ENCODE assay signal across 14 mouse cellular contexts in genomic region chr1:164260171-164261028, GRCm38 (mm10). TPM values are rescaled to one million over a fixed set of nuclear protein-coding genes. Genes with fewer than 3 reads are reported as not detected.
DNase-seq lines count a peak whose midpoint lies in the region; ATAC-seq and TF ChIP-seq lines count a peak whose summit lies in the region.
"Had no signal": no experiment of that assay in that cellular context is flagged by ENCODE, and none has a peak within 500 bp of the region (broad histone marks: within the 10 kb centered on the region; RNA-seq: fewer than 3 reads in every experiment).

No protein-coding gene starts in this region.

- ATAC-seq in intestine, embryonic 14.5 days (replicated peaks; ENCODE audit: low FRiP score, low TSS enrichment, low read depth), result peak; percentile 64
- peak; percentile 60 for ATAC-seq in stomach, embryonic 15.5 days (ENCODE audit: insufficient read depth, low FRiP score, low read depth)

- TF ChIP-seq CTCF in layer of hippocampus, adult 2 months (conservative IDR thresholded peaks at IDR 0.05), result no peak

- H3K27ac ChIP-seq in layer of hippocampus, adult 2 months, result peak overlapping the region; percentile 56; the same call in 1 of the 2 replicates
- no peak overlapping the region for H3K27ac ChIP-seq in intestine, embryonic 14.5 days (ENCODE audit: low read depth)
- peak overlapping the region; percentile 37; the same call in 1 of the 2 replicates for H3K27ac ChIP-seq in stomach, embryonic 15.5 days
- H3K27ac ChIP-seq: hindbrain, embryonic 15.5 days; midbrain, embryonic 12.5 days had no signal

- H3K4me2 ChIP-seq in intestine, embryonic 14.5 days (ENCODE audit: low read length), result no peak overlapping the region
- no peak overlapping the region for H3K4me2 ChIP-seq in stomach, embryonic 15.5 days
- H3K4me2 ChIP-seq: heart, embryonic 12.5 days; hindbrain, embryonic 15.5 days; midbrain, embryonic 12.5 days had no signal

- H3K9me3 ChIP-seq in intestine, embryonic 14.5 days (ENCODE audit: control insufficient read depth, low read length), result no peaks in the 10 kb centered on the region
- no peaks in the 10 kb centered on the region for H3K9me3 ChIP-seq in stomach, embryonic 15.5 days
- H3K9me3 ChIP-seq: G1E; heart, embryonic 12.5 days; hindbrain, embryonic 15.5 days; midbrain, embryonic 12.5 days had no signal

- no peaks in the 10 kb centered on the region for H3K27me3 ChIP-seq in intestine, embryonic 14.5 days (replicated peaks; ENCODE audit: control insufficient read depth, insufficient read depth, low read length)
- no peaks in the 10 kb centered on the region for H3K27me3 ChIP-seq in stomach, embryonic 15.5 days (replicated peaks)
- H3K27me3 ChIP-seq: heart, embryonic 12.5 days; hindbrain, embryonic 15.5 days; midbrain, embryonic 12.5 days had no signal

- WGBS in intestine, embryonic 14.5 days, result 74% methylated on average over 16 of the region's 16 CpGs
- 32% methylated on average over 16 of the region's 16 CpGs for WGBS in large intestine, adult 2 months
- WGBS in stomach, embryonic 15.5 days, result 73% methylated on average over 16 of the region's 16 CpGs

- H3K36me3 ChIP-seq in intestine, embryonic 14.5 days (ENCODE audit: control insufficient read depth, insufficient read depth, low read length), result peaks cover 37% of the 10 kb centered on the region
- peaks cover 17% of the 10 kb centered on the region for H3K36me3 ChIP-seq in stomach, embryonic 15.5 days

- no peak overlapping the region for H3K9ac ChIP-seq in intestine, embryonic 14.5 days (ENCODE audit: low read length)
- H3K9ac ChIP-seq in stomach, embryonic 15.5 days, result no peak overlapping the region
- H3K9ac ChIP-seq: heart, embryonic 12.5 days; hindbrain, embryonic 15.5 days; midbrain, embryonic 12.5 days had no signal

- H3K4me1 ChIP-seq in intestine, embryonic 14.5 days (replicated peaks; ENCODE audit: control insufficient read depth, insufficient read depth, low read length), result no peaks in the 10 kb centered on the region
- no peaks in the 10 kb centered on the region for H3K4me1 ChIP-seq in stomach, embryonic 15.5 days
- H3K4me1 ChIP-seq: hindbrain, embryonic 15.5 days; midbrain, embryonic 12.5 days had no signal

- no peak for DNase-seq in layer of hippocampus, adult 2 months (ENCODE audit: low spot score in 2 of 2)
- DNase-seq in layer of hippocampus, adult 8-10 months (ENCODE audit: low spot score in 2 of 2), result no peak
- DNase-seq in intestine, embryonic 14.5 days (ENCODE audit: low spot score), result no peak
- DNase-seq in large intestine, adult 2 months (ENCODE audit: low read depth, low spot score), result peak; percentile 31
- no peak for DNase-seq in cerebellum, postnatal 36 days
- DNase-seq in T-cell, adult 2 months (ENCODE audit: low spot score), result no peak
- DNase-seq: cerebellum, postnatal 10 days; right cerebral cortex, postnatal 25 days had no signal

- H3K4me3 ChIP-seq in layer of hippocampus, adult 2 months, result no peak overlapping the region
- no peak overlapping the region for H3K4me3 ChIP-seq in intestine, embryonic 14.5 days (ENCODE audit: low read depth, low read length)
- H3K4me3 ChIP-seq in stomach, embryonic 15.5 days (replicated peaks), result no peak overlapping the region
- H3K4me3 ChIP-seq: erythroblast, embryonic 14.5 days; heart, embryonic 12.5 days; hindbrain, embryonic 15.5 days; midbrain, embryonic 12.5 days had no signal

RNA-seq across cellular contexts. Expression of gene Slc19a2, which starts 11.6 kb away (rescaled TPM):
- 10 to 100 TPM; 10.1 to 15.3 TPM for total RNA-seq in layer of hippocampus, adult 2 months (2021)
- 10 to 100 TPM; 13.8 to 16.1 (median 14.2) TPM for total RNA-seq in layer of hippocampus, adult 8-10 months (2022)
- polyA plus RNA-seq in intestine, embryonic 14.5 days (2014; fragmentation: Nextera tagmentation; extraction: Ambion mirVana), result 14.2 and 16.5 TPM in 2 replicates
- polyA plus RNA-seq in large intestine, adult 2 months (2012; rRNA removed), result 6.0 and 7.2 TPM in 2 replicates
- polyA plus RNA-seq in stomach, embryonic 15.5 days (2015; fragmentation: Nextera tagmentation; extraction: Ambion mirVana), result 15.5 and 17.1 TPM in 2 replicates

RNA-seq across cellular contexts. Expression of gene Ccdc181, which starts 15.0 kb away (rescaled TPM):
- 10 to 100 TPM; 21.7 to 24.8 TPM for total RNA-seq in layer of hippocampus, adult 2 months (2021)
- total RNA-seq in layer of hippocampus, adult 8-10 months (2022), result 10 to 100 TPM; 18.5 to 22.8 (median 22.0) TPM
- polyA plus RNA-seq in intestine, embryonic 14.5 days (2014; fragmentation: Nextera tagmentation; extraction: Ambion mirVana), result 9.5 and 10.3 TPM in 2 replicates
- polyA plus RNA-seq in large intestine, adult 2 months (2012; rRNA removed), result 1.4 and 1.8 TPM in 2 replicates
- polyA plus RNA-seq in stomach, embryonic 15.5 days (2015; fragmentation: Nextera tagmentation; extraction: Ambion mirVana), result 9.4 and 10.7 TPM in 2 replicates

RNA-seq across cellular contexts. Expression of gene Nme7, which starts 43.5 kb away (rescaled TPM):
- total RNA-seq in layer of hippocampus, adult 2 months (2021), result 10 to 100 TPM; 24.0 to 31.5 TPM
- total RNA-seq in layer of hippocampus, adult 8-10 months (2022), result 10 to 100 TPM; 25.4 to 31.7 (median 28.6) TPM
- polyA plus RNA-seq in intestine, embryonic 14.5 days (2014; fragmentation: Nextera tagmentation; extraction: Ambion mirVana), result 34.5 and 37.2 TPM in 2 replicates
- 5.9 and 6.0 TPM in 2 replicates for polyA plus RNA-seq in large intestine, adult 2 months (2012; rRNA removed)
- 31.2 and 38.9 TPM in 2 replicates for polyA plus RNA-seq in stomach, embryonic 15.5 days (2015; fragmentation: Nextera tagmentation; extraction: Ambion mirVana)

RNA-seq across cellular contexts. Expression of gene Blzf1, which starts 46.9 kb away (rescaled TPM):
- 10 to 100 TPM; 23.2 to 26.8 TPM for total RNA-seq in layer of hippocampus, adult 2 months (2021)
- 10 to 100 TPM; 21.5 to 24.6 (median 21.8) TPM for total RNA-seq in layer of hippocampus, adult 8-10 months (2022)
- polyA plus RNA-seq in intestine, embryonic 14.5 days (2014; fragmentation: Nextera tagmentation; extraction: Ambion mirVana), result 22.9 and 23.5 TPM in 2 replicates
- polyA plus RNA-seq in large intestine, adult 2 months (2012; rRNA removed), result 3.8 and 4.9 TPM in 2 replicates
- 28.4 and 29.3 TPM in 2 replicates for polyA plus RNA-seq in stomach, embryonic 15.5 days (2015; fragmentation: Nextera tagmentation; extraction: Ambion mirVana)
